Mouse (Mus musculus): ENCODE measurements at regions not wholly inside any gene's neighbourhood (a gene's known extent, or its start where the extent isn't known, plus 50 kb on each side); places are given as distances from the start of the nearest gene placed in this dataset.

DNA sequence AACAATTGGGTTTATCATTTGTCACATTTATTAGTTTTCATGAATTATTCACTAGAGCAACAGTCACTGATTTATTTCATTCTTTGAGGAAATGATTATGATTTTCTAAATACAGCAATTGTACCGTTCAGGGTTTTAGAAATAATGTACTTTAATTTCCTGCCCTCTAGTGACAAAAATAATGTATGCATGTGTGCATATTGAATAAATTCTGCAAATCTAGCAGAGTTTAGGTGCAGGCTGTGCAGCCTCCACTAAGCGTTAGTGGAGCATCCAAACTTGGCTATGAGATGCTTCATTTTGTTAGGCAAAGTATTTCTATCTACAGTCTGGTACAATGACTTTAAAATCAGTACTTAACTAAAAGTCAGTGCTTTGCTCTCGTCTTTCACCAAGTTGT lies 642.1 kb upstream of the A830018L16Rik start:
- ATAC-seq (replicated peaks in 1 of 2; ENCODE audit: insufficient read depth in 1 of 2, low FRiP score in 2 of 2, low TSS enrichment in 1 of 2, low read depth in 1 of 2, poor library complexity in 2 of 2, severe bottlenecking in 2 of 2), result no peak

- no peak for ATAC-seq (replicated peaks in 1 of 2; ENCODE audit: insufficient read depth in 1 of 2, low FRiP score in 2 of 2, low TSS enrichment in 1 of 2, low read depth in 1 of 2, poor library complexity in 2 of 2, severe bottlenecking in 2 of 2)
Measured at GRCm38 (mm10) chr1:10794074-10794783, 619.7 kb upstream of the A830018L16Rik start.

DNA sequence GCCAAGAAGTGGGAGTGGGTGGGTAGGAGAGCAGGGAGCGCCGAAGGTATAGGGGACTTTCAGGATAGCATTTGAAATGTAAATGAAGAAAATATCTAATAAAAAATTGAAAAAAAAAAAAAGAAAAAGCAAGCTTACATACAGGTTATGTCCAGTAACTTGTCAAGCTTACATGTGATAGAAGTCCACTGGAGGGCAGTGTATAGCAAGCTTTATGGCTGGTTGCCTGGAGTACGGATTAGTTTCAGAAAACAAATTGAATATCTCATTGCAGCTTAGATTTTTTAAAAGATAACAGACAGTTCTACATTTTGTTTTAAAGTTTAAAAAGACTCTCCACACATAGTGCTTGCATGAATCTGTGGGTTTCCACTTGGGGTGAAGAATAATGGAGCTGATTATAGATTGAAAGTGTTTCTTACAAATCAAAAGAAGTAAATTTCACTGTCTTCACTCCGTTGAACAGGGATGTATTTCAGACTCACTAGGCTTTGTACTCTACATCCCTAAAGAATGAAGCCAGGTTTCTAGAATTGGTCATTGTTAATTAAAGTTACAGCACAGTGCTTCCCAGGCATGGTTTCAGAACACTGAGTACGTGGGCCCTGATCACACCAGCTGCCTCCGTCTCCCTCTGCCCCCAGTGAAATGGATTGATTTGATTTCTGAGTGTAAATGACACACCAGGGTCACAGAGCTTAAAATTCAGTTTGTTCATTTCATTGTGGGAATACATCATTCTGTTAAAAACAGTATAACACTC lies 578.1 kb upstream of the A830018L16Rik start:
- ATAC-seq (replicated peaks in 1 of 2; ENCODE audit: insufficient read depth in 1 of 2, low FRiP score in 2 of 2, low TSS enrichment in 1 of 2, low read depth in 1 of 2, poor library complexity in 2 of 2, severe bottlenecking in 2 of 2), result peak; percentile 64 to 81; a peak in 3 of 4 replicates

DNA sequence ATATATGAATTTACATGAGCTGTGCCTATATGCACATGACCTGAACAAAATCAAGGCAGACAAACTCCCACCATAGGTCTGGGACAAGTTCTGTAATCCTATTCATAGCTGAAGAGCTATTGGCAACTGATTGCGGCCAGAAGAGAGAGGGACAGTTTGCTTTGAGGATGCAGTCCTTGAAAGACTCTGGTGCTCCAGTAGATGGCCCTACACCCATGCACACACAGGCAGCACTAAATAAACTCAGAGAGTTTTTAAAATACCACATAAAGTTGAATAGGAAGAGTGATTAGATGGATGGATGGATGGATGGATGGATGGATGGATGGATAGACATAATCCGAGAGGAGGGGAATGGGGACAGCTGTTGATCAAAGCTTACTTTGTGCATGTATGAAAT lies 576.7 kb upstream of the A830018L16Rik start:
- ATAC-seq (replicated peaks in 1 of 2; ENCODE audit: insufficient read depth in 1 of 2, low FRiP score in 2 of 2, low TSS enrichment in 1 of 2, low read depth in 1 of 2, poor library complexity in 2 of 2, severe bottlenecking in 2 of 2), result no peak

- ATAC-seq (replicated peaks in 1 of 2; ENCODE audit: insufficient read depth in 1 of 2, low FRiP score in 2 of 2, low TSS enrichment in 1 of 2, low read depth in 1 of 2, poor library complexity in 2 of 2, severe bottlenecking in 2 of 2), result no peak
Measured at GRCm38 (mm10) chr1:10852934-10853333, 561.0 kb upstream of the A830018L16Rik start.

DNA sequence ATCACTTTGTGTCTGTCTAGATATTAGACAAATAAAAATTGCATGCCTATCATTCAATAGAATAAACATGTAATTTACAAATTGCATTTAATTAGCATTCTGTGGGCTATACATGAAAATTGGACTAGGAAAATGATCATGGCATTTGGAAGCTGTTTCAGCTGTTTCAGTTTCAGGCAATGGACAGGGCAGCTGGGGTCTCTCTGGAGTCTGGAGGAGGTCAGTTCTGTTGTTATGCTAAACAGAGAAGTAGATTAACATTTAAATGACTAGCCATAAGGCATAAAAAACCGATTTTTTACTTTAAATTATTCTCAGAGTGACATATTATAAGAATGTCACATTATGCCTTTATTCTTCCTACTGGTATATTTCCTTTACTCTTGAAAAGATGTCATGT lies 559.4 kb upstream of the A830018L16Rik start:
- ATAC-seq (replicated peaks in 1 of 2; ENCODE audit: insufficient read depth in 1 of 2, low FRiP score in 2 of 2, low TSS enrichment in 1 of 2, low read depth in 1 of 2, poor library complexity in 2 of 2, severe bottlenecking in 2 of 2), result no peak

DNA sequence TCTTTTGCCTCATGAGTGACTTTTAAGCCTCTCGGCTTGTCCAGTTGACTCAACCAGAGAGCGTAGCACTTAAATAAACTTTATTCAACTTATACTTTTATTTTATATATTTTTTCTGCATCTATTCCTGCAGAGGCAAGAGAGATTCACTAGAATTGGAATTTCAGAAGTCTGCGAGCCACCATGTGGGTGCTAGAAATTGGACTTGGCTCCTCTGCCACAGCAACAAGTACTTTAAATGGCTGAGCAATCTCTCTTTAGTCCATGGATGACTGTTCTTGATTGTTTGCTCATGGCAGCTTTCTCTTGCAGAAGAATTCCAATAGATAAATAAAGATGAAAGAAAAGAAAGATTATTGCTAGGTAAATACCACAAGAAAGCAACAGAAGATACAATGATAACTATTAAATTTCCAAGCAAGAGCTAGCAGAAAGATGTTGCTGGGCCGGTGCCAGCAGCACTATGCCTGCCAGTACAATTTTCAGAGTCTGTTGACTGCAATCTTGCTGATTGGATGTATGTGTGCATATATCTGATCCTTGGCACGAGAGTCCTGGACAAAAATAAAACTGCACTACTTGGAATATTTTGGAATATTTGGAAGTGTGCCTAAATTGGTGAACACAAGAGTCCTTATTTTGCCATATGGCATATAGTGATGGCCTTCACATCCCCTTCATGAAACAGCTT lies 542.6 kb upstream of the A830018L16Rik start:
- no peak for ATAC-seq (replicated peaks in 1 of 2; ENCODE audit: insufficient read depth in 1 of 2, low FRiP score in 2 of 2, low TSS enrichment in 1 of 2, low read depth in 1 of 2, poor library complexity in 2 of 2, severe bottlenecking in 2 of 2)

- ATAC-seq (replicated peaks in 1 of 2; ENCODE audit: insufficient read depth in 1 of 2, low FRiP score in 2 of 2, low TSS enrichment in 1 of 2, low read depth in 1 of 2, poor library complexity in 2 of 2, severe bottlenecking in 2 of 2), result no peak
Measured at GRCm38 (mm10) chr1:10872266-10872665, 541.6 kb upstream of the A830018L16Rik start.

DNA sequence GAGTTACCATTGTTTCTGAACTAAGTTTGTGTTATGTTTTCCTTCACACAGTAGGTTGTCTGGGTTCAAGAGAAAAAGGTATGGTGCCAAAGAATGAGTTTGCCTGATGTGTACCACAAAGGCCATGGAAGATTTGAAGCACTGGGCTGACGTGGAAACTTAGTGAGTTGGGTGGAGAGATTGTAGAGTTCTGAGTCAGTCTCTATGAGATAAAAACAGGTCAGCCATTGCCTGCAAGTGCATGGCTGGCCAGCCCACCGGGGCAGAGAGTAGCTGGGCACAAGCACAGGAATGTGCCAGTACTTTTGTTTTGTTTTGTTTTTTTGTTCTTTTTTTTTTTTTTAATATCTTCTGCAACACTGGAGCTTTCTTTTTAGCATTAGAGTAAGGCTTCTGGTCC lies 541.2 kb upstream of the A830018L16Rik start:
- no peak for ATAC-seq (replicated peaks in 1 of 2; ENCODE audit: insufficient read depth in 1 of 2, low FRiP score in 2 of 2, low TSS enrichment in 1 of 2, low read depth in 1 of 2, poor library complexity in 2 of 2, severe bottlenecking in 2 of 2)

- ATAC-seq (replicated peaks in 1 of 2; ENCODE audit: insufficient read depth in 1 of 2, low FRiP score in 2 of 2, low TSS enrichment in 1 of 2, low read depth in 1 of 2, poor library complexity in 2 of 2, severe bottlenecking in 2 of 2), result peak; percentile 74
Measured at GRCm38 (mm10) chr1:10877391-10878170, 536.3 kb upstream of the A830018L16Rik start.

- no peak for ATAC-seq (replicated peaks in 1 of 2; ENCODE audit: insufficient read depth in 1 of 2, low FRiP score in 2 of 2, low TSS enrichment in 1 of 2, low read depth in 1 of 2, poor library complexity in 2 of 2, severe bottlenecking in 2 of 2)
Measured at GRCm38 (mm10) chr1:10878221-10878760, 535.6 kb upstream of the A830018L16Rik start.

GRCm38 (mm10) chr1:10880026-10880727 lies 533.7 kb upstream of the A830018L16Rik start:
- peak; percentile 99 to 100 for ATAC-seq (replicated peaks in 1 of 2; ENCODE audit: insufficient read depth in 1 of 2, low FRiP score in 2 of 2, low TSS enrichment in 1 of 2, low read depth in 1 of 2, poor library complexity in 2 of 2, severe bottlenecking in 2 of 2)

DNA sequence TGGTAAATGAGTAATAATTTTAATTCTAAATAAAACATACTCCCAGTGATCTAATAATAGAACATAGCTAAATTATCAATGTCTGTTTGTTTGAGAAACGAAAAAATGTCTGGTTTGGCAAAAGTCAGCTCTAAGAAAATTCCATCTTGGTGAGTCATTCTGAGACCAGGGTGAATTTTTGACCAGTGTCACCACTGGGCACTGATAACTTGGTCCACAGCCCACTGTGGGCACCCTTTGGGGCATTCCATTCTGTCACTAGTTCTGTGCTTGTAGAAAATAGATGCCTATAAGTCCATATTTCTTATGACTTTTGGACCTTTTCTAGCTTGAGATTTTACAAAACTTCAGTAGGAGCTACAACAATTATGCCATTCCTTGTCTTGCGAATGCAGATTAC lies 515.1 kb upstream of the A830018L16Rik start:
- ATAC-seq (replicated peaks in 1 of 2; ENCODE audit: insufficient read depth in 1 of 2, low FRiP score in 2 of 2, low TSS enrichment in 1 of 2, low read depth in 1 of 2, poor library complexity in 2 of 2, severe bottlenecking in 2 of 2), result no peak

DNA sequence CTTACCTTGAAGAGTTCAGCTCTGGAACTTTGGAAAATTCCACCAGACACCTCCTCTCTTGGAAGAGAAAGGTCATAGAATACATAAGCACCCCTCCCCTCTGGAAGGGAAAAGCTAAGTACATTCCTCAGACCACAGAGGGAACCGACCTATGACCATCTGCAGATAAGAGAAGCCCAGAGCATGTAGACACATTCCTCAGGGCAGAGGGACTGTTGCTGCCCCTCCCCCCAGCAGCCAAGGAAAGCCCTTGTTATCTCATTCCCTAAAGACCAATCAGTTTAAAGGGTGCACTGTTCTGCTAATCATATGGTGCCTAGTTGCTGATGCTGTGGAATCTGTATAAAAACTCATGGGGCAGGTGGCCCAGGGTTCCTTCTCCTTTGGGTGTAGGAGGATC lies 511.2 kb upstream of the A830018L16Rik start:
- ATAC-seq (replicated peaks in 1 of 2; ENCODE audit: insufficient read depth in 1 of 2, low FRiP score in 2 of 2, low TSS enrichment in 1 of 2, low read depth in 1 of 2, poor library complexity in 2 of 2, severe bottlenecking in 2 of 2), result no peak

DNA sequence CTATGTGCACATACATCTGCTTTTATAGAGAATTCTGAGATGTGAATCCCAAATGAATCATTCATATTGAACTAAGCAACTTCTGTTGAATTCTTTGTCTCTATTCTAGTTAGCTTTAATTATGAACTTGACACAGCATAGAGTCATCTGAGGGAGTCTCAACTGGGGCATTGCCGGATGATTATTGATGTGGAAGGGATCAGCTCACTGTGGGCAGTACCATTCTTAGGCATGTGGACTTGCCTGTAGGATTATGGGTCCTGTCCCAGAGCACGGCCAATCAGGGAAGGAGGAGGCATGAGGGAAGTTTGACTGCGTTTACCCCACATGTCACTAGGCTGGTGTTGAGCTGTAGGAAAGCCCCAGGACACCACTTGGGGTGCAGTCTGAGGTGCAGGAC lies 493.9 kb upstream of the A830018L16Rik start:
- ATAC-seq (replicated peaks in 1 of 2; ENCODE audit: insufficient read depth in 1 of 2, low FRiP score in 2 of 2, low TSS enrichment in 1 of 2, low read depth in 1 of 2, poor library complexity in 2 of 2, severe bottlenecking in 2 of 2), result no peak

DNA sequence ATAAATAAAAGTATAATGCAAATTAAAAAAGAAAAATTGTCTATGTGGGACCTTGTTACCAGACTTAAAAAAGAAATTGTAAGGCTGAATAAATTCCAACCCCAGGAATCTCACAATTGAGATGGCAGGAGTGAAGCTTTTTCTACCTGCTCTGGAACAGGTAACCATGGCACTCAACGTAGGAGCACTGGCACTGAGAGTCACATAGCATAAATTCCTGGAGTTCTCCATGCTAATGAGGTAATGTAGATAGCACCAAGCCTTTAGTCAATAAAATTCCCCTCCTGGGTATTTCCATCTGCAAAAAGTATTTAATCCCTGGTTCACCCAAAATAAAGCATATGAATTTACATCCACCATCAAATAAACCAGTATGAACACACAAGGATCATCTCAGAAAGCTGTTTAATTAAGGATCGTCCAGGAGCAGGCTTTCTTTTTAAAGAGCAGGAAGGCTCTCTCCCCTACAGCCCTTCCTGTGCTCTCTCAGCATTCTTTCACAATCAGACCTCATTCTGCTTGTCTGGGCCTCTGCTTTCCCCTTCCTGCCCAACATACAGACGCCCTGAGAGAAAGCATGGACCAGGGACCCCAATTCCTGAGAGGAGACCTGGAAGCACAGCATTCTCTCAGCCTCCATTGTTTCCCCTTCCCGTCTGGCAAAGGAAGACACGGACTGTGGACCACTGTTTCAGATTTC lies 481.4 kb upstream of the A830018L16Rik start:
- peak in 1 of 2 experiments; percentile 32; a peak in 1 of 4 replicates for ATAC-seq (replicated peaks in 1 of 2; ENCODE audit: insufficient read depth in 1 of 2, low FRiP score in 2 of 2, low TSS enrichment in 1 of 2, low read depth in 1 of 2, poor library complexity in 2 of 2, severe bottlenecking in 2 of 2)

Measured in hematopoietic stem cell, adult 5-6 weeks (primary cell).